Mouse (Mus musculus): ENCODE results near the gene Entpd3.

Gene Entpd3

DNA sequence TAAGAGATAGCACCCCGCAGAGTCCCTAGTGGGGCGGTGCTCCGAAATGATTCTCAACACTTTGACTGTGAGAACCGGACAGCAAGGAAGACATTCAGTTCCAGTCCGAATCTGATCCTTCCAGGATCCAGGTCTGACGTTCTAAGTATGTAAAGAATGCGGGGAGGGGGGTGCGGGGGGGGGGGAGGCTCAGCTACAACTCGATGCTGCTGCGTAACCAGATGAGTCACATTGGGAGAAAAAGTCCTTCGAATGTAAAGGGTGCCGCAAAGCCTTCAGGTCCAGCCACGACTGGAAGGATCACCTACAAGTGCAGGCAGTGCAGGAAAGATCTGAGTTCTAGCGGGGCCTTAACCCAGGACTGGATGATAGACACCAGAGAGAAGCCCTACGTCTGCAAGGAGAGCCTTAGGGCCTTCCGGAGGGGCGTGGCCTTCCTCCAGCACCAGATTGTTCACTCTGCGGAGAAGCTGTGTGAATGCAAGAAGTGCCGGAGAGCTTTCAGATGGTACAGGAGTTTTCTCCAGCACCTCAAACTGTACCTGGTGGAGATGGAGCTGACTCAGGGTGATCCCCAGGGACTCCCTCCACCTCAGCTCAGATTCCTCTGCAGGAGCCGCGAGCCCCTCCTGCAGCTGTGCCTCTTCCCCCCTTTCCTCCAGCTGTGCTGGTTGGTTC lies 42.5 kb downstream of the Entpd3 start:
- peak; percentile 82 for DNase-seq

DNA sequence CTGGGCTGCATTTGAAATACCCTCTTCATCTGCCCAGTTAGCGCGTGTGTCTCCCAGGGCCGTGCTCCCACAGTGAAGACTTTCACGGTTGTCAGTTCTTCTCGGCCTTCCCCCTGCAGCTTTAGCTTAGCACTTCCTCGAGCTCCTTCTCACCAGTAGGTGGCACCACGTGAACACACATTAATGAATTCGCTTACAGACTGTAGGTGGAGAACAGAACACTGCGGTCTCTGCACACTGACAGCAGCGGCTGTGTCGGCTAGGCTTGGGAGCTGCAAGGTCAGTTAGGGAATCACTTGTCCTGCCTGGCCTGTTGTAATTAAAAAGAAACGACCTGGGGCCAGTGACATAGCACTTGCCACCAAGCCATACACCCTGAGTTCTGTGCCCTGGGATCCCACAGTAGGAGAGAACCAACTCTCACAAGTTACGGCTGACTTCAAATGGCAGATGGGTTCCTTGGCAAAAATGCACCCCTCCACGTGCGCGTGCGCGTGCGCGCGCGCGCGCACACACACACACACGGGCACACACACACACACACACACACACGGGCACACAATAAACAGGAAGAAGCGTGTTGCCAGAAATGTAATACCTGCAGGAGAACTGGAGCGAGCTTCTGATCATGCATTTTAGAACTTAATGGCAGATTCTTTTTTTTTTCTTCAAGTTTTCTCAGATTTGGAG lies 43.1 kb downstream of the Entpd3 start:
- peak; percentile 93 for DNase-seq

DNA sequence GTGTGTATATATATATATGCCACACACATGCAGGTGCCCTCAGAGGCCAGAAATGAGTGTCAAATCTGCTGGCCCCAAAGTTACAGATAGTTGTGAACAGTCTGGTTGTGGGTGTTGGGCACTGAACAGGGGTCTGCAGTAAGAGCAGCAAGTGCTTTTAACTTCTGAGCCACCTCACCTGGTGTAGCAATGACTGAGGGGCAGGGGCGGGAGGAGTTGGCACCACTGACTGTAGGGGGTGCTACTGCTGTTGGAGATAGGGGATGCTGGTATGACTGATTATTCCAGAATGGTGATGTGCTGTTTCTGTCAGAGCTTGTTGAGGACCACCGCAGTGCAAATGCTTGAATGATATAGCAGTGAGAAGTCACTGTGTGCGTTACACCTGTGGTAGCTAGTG lies 43.7 kb downstream of the Entpd3 start:
- DNase-seq, result no peak

DNA sequence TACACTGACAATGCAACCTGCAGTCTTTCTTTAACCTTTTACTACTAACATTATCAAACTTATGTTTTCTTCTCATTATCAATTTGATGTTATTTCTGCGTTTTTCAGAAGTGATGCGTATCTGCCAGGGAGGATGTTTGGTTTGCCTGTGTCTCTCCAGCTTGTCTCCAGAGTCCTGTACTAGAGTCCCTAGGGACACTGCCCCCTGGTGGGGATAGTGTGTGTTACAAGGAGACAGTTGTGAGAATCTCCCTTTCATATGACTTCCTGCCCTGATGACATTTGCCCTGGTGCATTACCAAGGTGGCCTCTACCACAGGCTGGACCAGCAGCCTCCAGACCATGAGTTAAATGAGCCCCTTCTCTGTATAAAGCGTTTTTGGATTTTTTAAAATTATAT lies 46.9 kb downstream of the Entpd3 start:
- peak; percentile 82 for DNase-seq

DNA sequence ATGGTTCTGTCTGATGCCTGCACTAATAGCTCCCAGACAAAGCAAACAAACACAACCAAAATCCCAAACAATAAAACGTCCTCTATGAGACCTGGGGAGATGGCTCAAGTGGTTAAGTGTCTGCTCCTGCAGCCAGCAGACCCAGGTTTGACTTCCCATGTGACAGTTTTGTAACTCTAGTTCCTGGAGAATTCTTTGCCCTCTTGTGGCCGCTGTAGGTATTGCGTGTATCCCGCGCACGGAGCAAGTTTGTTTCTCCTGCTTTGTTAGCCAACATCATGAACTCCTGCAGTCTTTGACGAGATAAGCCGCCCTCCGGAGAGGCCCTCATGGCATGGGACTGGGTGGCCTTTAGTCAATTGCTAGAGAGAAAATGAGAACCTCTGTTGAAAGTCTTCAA lies 51.9 kb downstream of the Entpd3 start:
- DNase-seq, result peak; percentile 79

DNA sequence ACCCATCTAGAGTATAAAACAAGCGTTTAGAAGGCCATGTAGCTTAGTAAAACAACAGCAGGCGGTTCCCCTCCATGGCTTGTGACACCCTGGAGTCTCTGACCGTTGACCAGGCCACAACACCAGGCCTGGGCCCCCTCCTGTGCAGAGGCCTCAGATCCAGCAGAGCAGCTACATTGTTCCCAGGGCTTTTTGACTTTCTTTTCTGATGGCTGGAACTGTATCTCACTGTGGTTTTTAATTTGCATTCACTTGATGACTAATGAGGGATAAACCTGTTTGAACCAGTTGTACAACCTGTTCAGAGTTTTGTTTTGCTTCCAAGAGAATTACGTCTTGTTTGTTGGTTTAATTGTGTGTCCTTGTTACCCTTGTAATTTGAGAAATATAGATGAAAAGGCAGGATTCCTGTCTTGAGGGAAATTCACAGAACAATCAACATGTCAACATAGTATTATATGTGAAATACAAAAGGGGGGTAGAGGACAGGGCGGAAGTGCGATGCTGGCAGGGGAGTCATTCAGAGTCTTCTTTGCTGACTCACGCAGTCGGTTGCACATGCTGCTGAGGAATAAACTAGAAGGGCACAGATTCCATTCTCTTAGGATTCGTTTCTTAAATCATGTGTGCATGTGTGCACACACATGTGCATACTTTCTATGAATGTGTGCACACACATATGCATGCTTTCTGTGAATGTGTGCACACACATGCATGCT lies 53.9 kb downstream of the Entpd3 start:
- DNase-seq, result no peak

DNA sequence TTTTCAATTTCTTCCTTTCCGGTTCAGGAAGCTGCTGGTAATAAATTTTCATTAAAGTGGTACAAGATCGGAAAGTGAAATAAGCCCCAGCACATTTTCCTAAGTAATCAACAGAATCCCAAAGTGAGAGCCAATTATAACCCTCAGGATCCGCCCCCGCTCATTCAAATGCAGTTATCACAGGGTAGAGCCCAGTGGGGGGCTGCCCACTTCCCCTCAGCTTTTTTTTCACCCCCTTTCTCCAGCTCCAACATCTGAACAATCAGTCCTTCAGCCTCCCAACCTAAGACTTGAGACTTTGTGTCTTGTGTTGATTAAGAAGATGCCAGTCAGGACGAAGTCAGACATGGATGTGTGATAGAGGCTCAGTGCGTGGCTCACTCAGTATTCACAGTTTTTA lies 55.2 kb downstream of the Entpd3 start:
- no peak for DNase-seq

DNA sequence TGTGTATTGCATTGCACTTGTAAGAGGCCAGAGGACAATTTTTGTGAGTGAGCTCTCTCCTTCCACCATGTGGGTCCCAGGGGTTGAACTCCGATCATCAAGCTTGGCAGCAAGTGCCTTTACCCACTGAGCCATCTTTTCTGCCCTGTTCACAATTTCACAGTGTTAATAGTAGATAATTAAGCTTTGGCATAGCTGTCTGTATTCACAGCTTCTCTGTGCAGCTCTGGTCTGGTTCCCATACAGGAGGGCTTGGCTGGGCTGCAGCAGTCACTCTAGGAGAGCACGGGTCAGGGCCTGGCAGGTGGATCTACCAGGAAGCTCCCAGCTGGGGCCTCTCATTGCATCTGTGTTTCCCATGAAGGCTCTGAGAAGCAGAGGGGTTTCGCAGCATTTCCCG lies 55.7 kb downstream of the Entpd3 start:
- no peak for DNase-seq

DNA sequence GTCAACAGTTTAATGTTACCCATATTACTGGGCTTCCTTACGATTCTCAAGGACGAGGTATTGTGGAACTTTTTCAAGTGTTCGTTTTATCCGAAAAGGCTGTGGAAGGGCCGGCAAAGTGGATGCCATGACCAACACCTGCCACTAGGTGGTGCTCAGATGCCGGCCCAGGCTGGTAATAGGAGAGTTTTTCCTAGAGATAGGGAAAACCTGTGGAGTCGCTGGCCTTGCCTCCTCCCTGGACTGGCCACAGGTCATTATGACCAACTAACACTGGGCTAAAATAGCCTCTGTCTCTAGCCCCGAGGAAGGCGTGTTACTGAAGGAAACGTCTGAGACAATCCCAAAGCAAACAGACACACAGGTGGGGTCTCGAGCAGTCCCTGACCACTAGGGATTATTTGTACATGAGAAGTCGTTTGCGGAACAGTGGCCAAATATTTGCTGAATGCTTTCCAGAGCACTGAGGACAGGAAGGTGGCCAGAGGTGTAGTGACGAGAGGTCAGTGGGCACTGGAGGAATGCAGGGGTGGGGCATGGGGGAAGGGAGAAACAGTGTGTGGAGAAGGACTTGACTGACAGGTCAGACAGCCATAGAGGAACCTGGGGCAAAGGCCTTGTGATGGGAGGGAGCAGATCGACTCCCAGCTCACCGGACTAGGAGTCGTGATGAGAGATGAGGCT lies 62.0 kb downstream of the Entpd3 start:
- peak; percentile 80 for DNase-seq

DNA sequence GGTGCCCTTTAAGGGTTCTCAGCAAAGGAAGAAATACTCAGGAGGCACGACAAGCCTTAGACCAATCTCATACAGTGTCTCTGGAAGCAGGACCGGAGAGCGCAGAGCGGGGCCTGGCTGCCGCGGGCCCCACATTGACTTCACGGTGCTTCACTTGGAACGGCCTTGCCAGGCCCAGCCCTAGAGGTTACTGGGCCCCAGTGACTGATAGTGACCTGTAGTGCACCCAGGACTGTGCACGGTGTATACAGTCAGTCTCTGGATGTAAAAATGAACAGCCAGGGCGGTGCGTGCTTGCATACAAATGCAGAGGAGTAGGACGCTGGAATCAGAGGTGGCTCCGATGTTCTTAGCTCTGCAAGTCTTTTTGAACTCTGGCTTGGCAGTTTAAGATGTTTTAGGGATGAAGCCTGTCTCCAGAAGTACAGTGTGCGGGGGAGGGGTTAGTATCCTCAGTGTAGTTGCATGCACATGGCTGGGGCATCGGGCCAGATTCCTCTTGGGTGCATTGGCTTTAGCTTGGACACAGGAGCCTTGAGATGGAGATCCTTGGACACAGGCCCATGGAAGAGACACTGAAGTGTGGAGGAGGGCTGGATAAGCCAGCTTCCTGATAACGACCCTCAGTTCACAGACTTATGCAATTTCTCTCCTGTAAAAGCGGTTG lies 62.7 kb downstream of the Entpd3 start:
- DNase-seq, result no peak

DNA sequence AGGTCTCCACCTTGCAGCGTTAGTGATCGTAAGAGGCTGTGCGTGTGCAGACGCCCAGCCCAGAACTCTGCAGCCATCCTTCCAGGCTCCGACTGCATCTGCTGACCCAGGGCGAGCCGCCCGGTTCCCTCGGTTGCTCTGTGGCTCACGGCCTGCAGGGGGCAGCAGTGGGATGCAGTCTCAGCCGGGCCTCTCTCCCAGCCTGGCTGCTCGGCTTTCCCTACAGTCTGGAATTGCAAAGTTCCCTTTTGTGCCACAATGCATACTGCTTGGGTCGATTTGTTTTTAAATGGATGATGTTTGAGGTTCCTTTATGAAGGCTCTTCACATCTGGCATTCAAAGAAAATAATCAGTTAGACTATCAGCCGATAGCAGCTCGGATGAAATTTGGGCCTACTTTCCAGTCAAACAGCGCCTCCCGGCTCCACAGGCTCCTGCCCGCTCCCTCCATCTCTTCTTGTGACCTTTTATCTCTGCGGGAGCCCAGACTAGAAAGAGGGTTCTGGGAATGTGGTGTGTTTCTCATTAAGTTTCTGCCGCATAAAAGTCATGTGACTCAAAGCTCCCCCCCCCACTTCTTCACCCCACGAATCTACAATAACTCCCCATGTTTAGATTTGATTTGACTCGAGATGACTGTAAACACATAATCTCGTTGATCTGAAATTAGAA lies 63.4 kb downstream of the Entpd3 start:
- DNase-seq, result peak; percentile 91

DNA sequence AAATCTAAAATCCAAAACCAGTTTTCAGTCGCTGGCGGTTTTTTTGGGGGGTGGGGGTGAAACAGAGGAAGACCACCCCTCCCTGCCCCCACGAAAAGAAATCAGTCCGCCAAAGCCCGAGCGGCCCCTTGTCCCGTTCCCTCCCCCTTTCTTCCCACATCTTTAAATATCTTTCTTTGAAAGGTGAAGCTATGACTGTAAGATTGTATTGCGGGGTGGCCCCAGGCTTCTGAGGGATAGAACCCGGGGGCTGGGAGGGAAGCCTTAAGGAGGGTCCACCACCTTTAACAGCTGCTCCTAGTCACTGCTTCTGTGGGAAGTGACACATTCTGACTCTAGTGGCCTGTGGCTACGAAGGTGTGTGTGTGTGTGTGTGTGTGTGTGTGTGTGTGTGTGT lies 63.9 kb downstream of the Entpd3 start:
- peak; percentile 43 for DNase-seq

DNA sequence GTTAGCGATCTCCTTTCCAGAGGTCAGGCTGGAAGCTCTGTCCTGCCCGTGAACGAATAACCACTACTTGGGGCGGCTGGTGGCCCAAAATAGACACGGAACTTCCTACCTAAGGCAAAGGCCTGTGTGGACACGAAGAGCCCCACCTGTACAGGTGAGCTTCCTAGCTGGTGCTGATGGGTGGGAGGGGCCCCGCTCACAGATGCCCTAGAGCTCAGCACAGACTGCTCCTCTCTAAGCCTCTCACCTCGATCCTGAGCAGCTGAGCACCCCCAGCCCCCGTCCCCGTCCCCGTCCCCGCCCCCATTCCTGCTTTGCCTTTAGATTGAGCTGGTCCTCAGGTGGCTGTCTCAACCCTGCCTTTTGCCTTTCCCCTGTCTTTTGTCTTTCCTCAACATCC lies 64.3 kb downstream of the Entpd3 start:
- DNase-seq, result no peak

DNA sequence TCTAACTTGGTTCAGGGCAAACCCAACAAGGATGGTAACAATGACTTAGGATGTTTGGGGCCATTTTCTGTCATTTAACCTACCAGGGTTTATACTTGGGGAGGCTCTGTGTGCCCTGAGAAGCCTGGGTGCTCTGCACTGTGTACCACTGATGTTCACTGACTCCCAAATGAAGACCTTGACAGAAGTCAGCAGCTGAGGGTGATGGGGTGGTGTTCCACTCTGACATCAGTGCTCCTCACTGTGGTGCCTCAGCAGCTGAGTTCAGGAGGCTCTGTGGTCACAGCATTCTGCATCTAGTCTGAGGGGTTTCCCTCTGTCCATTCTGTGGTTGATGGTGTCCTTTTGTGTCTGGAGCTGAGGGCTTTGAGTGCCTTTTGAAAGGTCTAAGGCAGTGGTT lies 71.4 kb downstream of the Entpd3 start:
- DNase-seq, result no peak

DNA sequence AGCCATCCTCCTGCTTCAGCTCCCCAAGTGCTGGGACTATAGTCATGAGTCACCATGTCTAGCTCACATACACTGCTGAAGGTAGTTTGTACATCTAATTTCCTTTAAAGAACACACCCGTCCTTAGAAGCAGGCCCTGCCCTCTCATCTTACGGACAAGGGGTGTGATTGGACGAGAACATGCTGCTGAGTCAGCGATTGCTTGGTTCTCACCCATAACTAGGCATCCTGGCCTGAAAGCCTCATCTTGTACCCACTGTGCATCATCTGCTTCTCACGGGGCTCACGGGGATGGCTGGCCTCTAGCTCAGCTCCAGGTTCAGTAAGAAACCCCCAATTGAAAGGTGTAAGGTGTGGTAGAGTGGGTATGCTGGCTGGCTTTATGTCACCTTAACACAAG lies 74.4 kb downstream of the Entpd3 start:
- DNase-seq, result no peak
